Mouse (Mus musculus) liver, postnatal 0 days (tissue): ENCODE data around the gene Mfsd4a. TPM values are rescaled to one million over a fixed set of nuclear protein-coding genes. Genes with fewer than 3 reads are reported as not detected.
A peak's percentile ranks its signal among the peaks of the same experiment; 100 is the strongest.

ENCODE experiments used
- ATAC-seq: fragments of 200-750 bp; cut with Nextera tagmentation; 2 replicates; pipeline ENCODE4 v1.8.0; 2017; ENCODE audit warnings: mild to moderate bottlenecking, moderate library complexity
- DNase-seq: peaks from one replicate; pipeline ENCODE4 v3.0.0-alpha.2; 2016
- H3K27ac ChIP-seq: fragments of 300-500 bp; sonication (generic); 2 replicates; pipeline ENCODE4 v1.5.1; 2014; ENCODE audit warnings: antibody characterized with exemption, moderate library complexity, mild to moderate bottlenecking, low read depth
- H3K27me3 ChIP-seq: fragments of 300-500 bp; sonication (generic); 2 replicates; pipeline ENCODE4 v1.6.1; 2014; ENCODE audit warnings: low read length, control low read depth, mixed read lengths; ENCODE audit not compliant: insufficient read depth
- H3K36me3 ChIP-seq: fragments of 300-500 bp; sonication (generic); replicated peaks from 2 replicates; pipeline ENCODE4 v1.6.1; 2014; ENCODE audit warnings: mild to moderate bottlenecking, control low read depth, low read length, moderate library complexity, mixed read lengths; ENCODE audit not compliant: insufficient read depth
- H3K4me1 ChIP-seq: fragments of 300-500 bp; sonication (generic); 2 replicates; pipeline ENCODE4 v1.6.1; 2014; ENCODE audit warnings: antibody characterized with exemption, mild to moderate bottlenecking, control low read depth; ENCODE audit not compliant: insufficient read depth
- H3K4me2 ChIP-seq: fragments of 300-500 bp; sonication (generic); 2 replicates; pipeline ENCODE4 v1.6.1; 2014; ENCODE audit warnings: low read depth, mild to moderate bottlenecking, low read length, moderate library complexity, mixed read lengths
- H3K4me3 ChIP-seq: fragments of 300-500 bp; sonication (generic); 2 replicates; pipeline ENCODE4 v1.5.1; 2014; ENCODE audit warnings: low read depth, low read length
- H3K9ac ChIP-seq: fragments of 300-500 bp; sonication (generic); replicated peaks from 2 replicates; pipeline ENCODE4 v1.6.1; 2014; ENCODE audit warnings: mild to moderate bottlenecking, moderate library complexity
- H3K9me3 ChIP-seq: fragments of 300-500 bp; sonication (generic); 2 replicates; pipeline ENCODE4 v1.6.1; 2016; ENCODE audit warnings: mild to moderate bottlenecking, control low read depth, low read length, mixed read lengths
- CTCF ChIP-seq: sonication (generic); IDR thresholded peaks from 2 replicates; pipeline ENCODE4 v1.5.1; 2016; ENCODE audit warnings: antibody characterized with exemption, low read depth
- EP300 ChIP-seq: IDR thresholded peaks from 2 replicates; pipeline ENCODE4 v1.6.1; 2016; ENCODE audit warnings: antibody characterized with exemption, low read depth, mild to moderate bottlenecking
- WGBS: fragments of 180-500 bp; shearing (Covaris S2); extraction: QIAGEN DNeasy Blood & Tissue Kit; methylation state at CpG from one replicate; pipeline ENCODE4 v1.1.7; 2014; ENCODE audit not compliant: insufficient replicate concordance; 5-methylcytosine and 5-hydroxymethylcytosine counted together
- polyA plus RNA-seq: library from polyadenylated mRNA; unstranded; fragments of >200 nt; fragmentation: Nextera tagmentation; extraction: Ambion mirVana; gene quantifications from 2 replicates; pipeline ENCODE4 v1.2.1, GENCODE M21; 2015

Gene Mfsd4a
- polyA plus RNA-seq, 1 experiment from 2014 or later = 2.8 TPM

DNA sequence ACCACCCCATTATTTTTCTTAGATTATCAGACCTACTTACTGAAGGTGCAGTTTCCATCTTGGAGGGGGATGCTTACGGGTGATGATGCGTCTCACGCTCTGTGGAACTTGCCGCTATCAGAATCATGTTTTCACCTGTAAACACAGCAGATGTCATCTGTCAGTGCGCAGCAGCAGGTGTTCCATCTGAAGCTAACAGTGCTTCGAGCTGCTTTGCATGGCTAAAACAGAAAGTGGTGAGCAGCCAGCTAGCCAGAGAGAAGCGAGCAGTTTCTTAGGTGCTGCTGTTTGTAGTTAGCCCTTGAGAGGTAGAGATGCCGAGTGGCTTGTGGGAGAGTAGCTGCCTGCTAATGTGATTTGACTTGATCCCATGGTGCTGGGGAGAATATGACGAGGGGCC is 39.4 kb downstream of the Mfsd4a start:
- H3K9me3 ChIP-seq = no peaks in the 10 kb centered on the region
- 91% methylated on average over 9 of the region's 9 CpGs for WGBS
- TF ChIP-seq EP300 (no peak), CTCF (no peak)
- H3K4me1 ChIP-seq = peaks cover 9% of the 10 kb centered on the region; the same call in 1 of the 2 replicates
- peaks cover 69% of the 10 kb centered on the region for H3K36me3 ChIP-seq
- no peak for DNase-seq
- no peak for ATAC-seq
- no peaks in the 10 kb centered on the region for H3K27me3 ChIP-seq
- no peak overlapping the region for H3K27ac ChIP-seq
- no peak overlapping the region for H3K4me2 ChIP-seq
- H3K4me3 ChIP-seq = no peak overlapping the region
- no peak overlapping the region for H3K9ac ChIP-seq

DNA sequence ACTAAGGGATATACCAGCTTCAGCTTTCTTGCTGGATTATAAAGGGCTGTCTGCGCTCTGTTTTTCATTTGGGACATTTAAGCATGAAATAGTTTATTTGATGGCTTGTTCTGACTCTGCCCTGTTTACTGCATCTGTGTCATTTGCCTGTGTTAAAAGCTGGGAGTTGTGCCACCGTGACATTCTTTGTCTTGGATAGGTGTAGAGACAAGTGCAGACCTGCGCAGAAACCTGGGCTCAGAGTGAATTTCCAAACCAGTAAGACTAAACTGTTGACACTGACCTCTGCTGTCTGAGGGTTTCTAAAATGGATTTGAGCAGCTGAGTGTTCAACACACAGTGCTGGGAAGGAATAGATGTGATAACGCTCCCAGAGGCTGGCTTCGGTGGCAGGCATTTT is 39.9 kb downstream of the Mfsd4a start:
- no peak overlapping the region for H3K4me2 ChIP-seq
- no peaks in the 10 kb centered on the region for H3K27me3 ChIP-seq
- TF ChIP-seq EP300 = no peak
- TF ChIP-seq CTCF = no peak
- H3K9me3 ChIP-seq = no peaks in the 10 kb centered on the region
- ATAC-seq = no peak
- 89% methylated on average over 5 of the region's 5 CpGs for WGBS
- H3K36me3 ChIP-seq = peaks cover 69% of the 10 kb centered on the region
- no peak overlapping the region for H3K4me3 ChIP-seq
- no peak overlapping the region; the same call in 1 of the 2 replicates for H3K27ac ChIP-seq
- H3K4me1 ChIP-seq = peaks cover 9% of the 10 kb centered on the region; the same call in 1 of the 2 replicates
- DNase-seq = no peak
- H3K9ac ChIP-seq = no peak overlapping the region

DNA sequence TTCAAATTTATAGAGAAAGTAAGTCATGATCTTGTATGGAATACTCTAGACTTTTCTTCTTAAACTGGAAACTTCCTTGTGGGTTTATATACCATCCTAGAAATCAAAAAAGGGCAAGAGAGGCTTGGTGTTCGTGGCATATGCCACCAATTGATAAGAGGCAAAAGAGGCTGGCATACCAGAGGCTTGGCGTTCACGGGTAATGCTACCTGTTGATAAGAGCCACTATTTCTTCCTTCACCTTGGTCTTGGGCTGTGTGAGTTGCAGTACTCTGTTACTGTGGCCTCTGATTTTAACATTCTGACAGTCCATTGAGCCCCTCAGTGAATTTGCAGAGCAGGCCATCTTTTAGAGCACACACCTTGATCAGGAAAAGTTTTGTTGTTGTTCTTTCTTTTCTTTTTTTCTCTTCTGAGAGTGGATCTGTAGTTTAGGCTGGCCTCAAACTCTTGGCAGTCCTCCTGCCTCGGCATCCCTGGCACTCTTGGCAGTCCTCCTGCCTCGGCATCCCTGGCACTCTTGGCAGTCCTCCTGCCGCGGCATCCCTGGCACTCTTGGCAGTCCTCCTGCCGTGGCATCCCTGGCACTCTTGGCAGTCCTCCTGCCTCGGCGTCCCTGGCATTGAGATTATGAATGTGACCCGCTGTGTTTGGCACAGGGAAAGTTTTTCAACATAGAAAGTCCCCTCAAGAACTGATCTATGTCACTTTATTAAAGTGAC is 40.8 kb downstream of the Mfsd4a start:
- Histone ChIP-seq H3K36me3 (peaks cover 67% of the 10 kb centered on the region), H3K4me2 (peak overlapping the region; percentile 24)

DNA sequence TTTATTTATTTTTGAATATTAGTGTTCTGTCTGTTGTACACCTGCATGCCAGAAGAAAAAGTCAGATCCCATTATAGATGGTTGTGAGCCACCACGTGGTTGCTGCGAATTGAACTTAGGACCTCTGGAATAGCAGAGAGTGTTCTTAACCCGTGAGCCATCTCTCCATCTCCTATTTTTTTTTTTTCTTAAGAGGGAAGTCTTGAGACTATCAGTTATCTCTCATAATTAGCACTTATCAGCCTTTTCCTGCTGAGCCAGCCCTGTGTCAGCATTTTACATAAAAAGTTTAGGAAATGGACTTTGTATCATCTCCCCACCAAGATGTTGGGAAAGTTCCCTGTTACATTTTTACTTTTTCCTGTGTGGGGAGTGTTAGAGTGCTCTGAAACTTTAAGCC is 45.8 kb downstream of the Mfsd4a start:
- Histone ChIP-seq H3K4me3 (no peak overlapping the region), H3K4me2 (no peak overlapping the region), H3K27ac (no peak overlapping the region), H3K4me1 (no peaks in the 10 kb centered on the region; the same call in 1 of the 2 replicates), H3K36me3 (peaks cover 65% of the 10 kb centered on the region), H3K27me3 (no peaks in the 10 kb centered on the region), H3K9ac (no peak overlapping the region), H3K9me3 (no peaks in the 10 kb centered on the region)
- ATAC-seq (no peak), DNase-seq (no peak)
- no peak for TF ChIP-seq EP300
- no peak for TF ChIP-seq CTCF
- 65% methylated on average over 3 of the region's 3 CpGs for WGBS

More for the DNA sequence above, 40.8 kb downstream of the Mfsd4a start:
- Histone ChIP-seq H3K4me3 (no peak overlapping the region), H3K27me3 (no peaks in the 10 kb centered on the region), H3K9me3 (no peaks in the 10 kb centered on the region), H3K9ac (no peak overlapping the region), H3K27ac (peak overlapping the region; percentile 85), H3K4me1 (peaks cover 9% of the 10 kb centered on the region)
- TF ChIP-seq EP300 (peak; percentile 98), CTCF (no peak)
- peak; percentile 98 for ATAC-seq
- 80% methylated on average over 11 of the region's 11 CpGs for WGBS
- peak; percentile 37 for DNase-seq

DNA sequence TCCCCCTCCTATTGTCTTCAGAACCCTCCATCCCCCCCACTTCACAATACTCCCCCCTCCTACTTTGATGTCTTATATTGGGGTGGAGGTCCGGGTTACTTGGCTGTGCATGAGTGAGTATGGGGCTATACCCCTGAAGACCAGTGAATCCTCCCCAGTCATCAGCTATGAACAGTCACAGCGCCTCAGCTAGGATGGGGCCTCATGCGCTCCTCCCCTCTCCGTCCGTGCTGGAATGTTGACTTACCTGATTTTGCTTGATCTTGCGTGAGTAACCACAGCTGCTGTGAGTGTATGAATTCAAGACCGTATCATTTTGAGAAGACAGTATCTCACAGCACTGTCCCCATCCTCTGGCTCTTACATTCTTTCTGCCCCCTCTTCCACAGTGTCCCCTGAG is 48.0 kb downstream of the Mfsd4a start:
- Histone ChIP-seq H3K4me1 (no peaks in the 10 kb centered on the region; the same call in 1 of the 2 replicates), H3K36me3 (peaks cover 72% of the 10 kb centered on the region), H3K4me2 (no peak overlapping the region), H3K9ac (no peak overlapping the region), H3K9me3 (no peaks in the 10 kb centered on the region), H3K27me3 (no peaks in the 10 kb centered on the region), H3K4me3 (no peak overlapping the region), H3K27ac (no peak overlapping the region)
- ATAC-seq = no peak
- DNase-seq = no peak
- TF ChIP-seq EP300 (no peak), CTCF (no peak)
- 86% methylated on average over 7 of the region's 7 CpGs for WGBS

DNA sequence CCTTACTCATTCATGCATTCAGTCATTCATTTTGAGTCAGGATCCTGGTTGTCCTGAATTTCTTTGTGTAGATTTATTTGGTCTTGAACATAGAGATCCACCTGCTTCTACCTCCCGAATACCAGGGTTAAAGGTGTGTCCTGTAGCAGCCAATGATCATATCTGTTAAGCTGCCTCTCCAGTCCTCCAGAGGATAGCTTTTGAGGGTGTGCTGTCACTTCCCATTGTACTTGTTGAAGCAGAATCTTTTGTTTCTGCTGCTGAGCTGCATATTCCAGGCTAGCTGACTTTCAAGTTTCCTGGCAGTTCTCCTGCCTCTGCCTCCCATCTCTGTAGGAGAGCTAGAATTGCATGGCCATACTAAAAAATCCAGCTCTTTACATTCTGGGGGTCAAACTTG is 51.2 kb downstream of the Mfsd4a start:
- TF ChIP-seq CTCF (no peak), EP300 (no peak)
- DNase-seq (no peak), ATAC-seq (no peak)
- Histone ChIP-seq H3K9ac (no peak overlapping the region), H3K36me3 (peaks cover 57% of the 10 kb centered on the region), H3K4me3 (no peak overlapping the region), H3K27ac (no peak overlapping the region), H3K4me2 (no peak overlapping the region), H3K27me3 (no peaks in the 10 kb centered on the region), H3K9me3 (no peaks in the 10 kb centered on the region), H3K4me1 (peaks cover 7% of the 10 kb centered on the region)
- 74% methylated on average over 1 of the region's 1 CpGs for WGBS
